Mouse (Mus musculus): ENCODE data around the gene Slit1.

GRCm38 (mm10) chr19:41677575-41677974, 65.9 kb downstream of the Slit1 start:
- TF ChIP-seq POLR2A (IDR thresholded peaks at IDR 0.05; ENCODE audit: insufficient read length, low read depth) (no peak), MAX (IDR thresholded peaks at IDR 0.05; ENCODE audit: low read depth) (no peak)
